Mouse (Mus musculus) frontal cortex, postnatal 36 days (tissue): ENCODE results near the gene Cdk5r1.
"Not testable (repeated sequence)": the region's sequence is repeated elsewhere in the genome, so short reads cannot be mapped to it uniquely, and the experiment has no call there.

Experiments used
- DNase-seq, 2 experiments: peaks; one replicate each; pipeline ENCODE4 v3.0.0; 2022; ENCODE audit warnings: low spot score in 2 of 2

Gene Cdk5r1

DNA sequence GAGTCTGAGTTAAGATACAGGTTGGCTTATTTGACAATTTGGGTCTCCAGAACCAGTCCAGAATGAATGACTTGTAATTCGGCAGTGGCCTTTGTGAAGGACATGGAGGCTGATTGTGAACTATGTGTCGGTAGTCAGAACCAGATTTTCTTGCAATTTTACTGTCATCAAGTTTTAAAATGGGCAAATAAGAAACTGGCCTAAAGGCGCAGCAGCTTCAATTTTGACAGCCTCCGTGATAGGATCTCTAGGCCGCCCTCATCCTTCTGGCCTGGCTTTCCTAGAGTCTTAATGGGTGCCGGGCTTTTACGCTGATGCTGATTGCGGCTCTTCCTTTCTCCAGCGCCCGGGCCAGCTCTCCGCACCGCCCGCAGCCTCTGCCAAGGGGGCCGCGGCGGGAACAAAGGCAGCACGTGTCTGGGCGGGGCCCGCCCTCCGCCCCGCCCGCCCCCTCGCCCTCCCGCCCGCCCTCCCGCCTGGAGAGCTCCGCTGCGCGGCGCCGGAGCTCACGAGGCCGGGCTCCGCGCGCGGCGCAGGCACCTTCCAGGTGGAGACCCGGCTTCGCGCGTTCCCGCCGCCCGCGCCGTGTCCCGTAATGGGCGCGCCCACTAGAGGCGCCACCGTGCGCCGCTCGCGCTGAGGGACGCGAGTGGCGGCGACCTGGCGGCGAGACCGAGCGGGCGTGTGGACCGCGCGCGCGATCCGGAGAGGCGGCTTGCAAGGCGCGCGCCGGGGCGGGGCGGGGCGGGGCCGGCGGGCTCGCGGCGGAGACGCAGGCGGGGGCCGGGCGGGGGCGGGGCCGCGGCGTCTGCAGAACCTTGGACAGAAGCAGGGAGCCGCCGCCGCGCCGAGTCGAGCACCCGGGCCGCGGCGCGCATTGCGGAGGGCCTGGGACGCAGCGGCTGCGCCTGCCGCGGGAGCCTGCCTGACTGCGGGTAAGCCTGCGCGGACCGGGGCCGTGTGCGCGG, at the start of gene Cdk5r1:
Cdk5r1 (plus strand) TSS at position 802 of the 968 bp plus-strand sequence.
- DNase-seq = peak; percentile 84 to 92

DNA sequence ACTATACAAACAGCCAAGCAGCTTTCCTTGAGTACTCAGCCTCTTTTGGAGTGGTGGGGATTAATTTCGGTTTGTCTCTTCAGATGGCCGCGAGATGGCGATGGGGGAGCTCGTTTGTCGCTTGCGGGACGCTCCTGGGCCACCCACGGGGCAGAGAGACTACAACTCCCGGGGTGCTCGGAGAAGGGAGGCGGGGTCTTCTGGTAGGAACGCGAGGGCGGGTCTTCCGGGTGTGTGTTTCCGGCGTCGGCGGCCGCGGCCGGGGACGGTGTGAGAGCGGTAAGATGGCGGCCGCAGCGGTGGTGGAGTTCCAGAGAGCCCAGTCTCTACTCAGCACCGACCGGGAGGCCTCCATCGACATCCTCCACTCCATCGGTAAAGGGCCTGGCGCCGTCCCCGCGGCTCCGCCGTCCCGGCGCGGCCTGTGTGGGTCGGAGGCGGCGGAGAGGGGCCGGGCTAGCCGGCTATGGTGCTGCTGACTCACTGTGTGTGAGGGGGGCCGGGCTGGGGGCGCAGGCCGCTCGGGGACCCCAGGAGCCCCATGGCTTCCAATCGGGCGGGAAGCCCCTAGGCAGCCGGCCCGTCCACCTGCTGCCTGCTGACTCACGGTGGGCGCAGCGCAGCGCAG, 48.3 kb upstream of the Cdk5r1 start, which contains the start of gene Psmd11:
Psmd11 (plus strand) TSS at position 235 of the 628 bp plus-strand sequence.
- peak; percentile 93 to 96 for DNase-seq

DNA sequence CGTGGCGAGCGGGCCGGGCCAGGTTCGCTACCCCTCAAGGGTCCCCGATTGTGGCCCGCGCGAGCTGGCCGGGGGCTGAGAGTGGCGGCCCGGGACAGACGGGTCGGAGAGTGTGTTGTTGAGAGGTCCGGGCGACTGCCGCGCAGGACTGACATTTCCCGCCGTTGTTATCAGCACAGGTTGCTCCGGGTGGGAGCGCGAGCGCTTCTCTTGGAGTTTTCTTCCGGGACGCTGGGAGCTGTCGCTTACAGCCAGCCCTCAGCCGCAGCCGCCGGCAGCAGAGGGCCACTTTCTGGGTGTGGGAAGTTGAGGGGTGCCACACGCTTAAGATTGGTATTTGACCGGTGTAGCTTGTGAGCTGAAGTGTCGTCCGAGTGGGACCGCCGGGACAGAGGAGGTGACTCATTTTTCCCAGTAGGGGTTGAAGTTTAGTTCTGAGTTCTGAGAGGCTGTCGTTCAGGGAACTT, 47.8 kb upstream of the Cdk5r1 start:
- no peak for DNase-seq

DNA sequence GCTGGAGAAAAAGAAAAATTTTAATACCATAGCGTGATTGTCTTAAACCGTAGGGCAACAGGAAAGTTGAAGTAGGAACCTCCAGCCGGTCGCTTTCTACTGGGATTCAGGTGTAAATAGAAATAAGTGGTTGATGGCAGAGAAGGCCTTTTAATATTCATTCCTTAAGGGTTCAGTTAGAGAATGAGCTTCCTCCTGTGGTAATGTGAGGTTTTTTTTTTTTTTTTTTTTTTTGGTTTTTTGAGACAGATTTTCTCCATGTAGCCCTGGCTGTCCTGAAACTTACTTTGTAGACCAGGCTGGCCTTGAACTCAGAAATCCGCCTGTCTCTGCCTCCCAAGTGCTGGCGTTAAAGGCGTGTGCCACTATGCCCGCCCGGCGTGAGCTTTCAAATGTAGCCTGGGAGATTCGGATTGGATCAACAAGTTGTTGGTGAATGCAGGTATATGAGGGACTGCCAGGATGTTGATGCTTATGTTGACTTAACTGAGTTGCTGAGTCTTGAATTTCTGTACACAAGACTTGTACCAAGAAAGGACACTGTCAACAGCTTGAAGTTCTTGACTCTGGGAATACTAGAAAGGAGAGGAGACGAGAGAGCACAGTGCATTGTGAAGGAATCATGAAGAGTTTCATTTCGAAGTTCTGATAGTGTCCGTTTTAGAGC, 47.2 kb upstream of the Cdk5r1 start:
- DNase-seq = no peak

DNA sequence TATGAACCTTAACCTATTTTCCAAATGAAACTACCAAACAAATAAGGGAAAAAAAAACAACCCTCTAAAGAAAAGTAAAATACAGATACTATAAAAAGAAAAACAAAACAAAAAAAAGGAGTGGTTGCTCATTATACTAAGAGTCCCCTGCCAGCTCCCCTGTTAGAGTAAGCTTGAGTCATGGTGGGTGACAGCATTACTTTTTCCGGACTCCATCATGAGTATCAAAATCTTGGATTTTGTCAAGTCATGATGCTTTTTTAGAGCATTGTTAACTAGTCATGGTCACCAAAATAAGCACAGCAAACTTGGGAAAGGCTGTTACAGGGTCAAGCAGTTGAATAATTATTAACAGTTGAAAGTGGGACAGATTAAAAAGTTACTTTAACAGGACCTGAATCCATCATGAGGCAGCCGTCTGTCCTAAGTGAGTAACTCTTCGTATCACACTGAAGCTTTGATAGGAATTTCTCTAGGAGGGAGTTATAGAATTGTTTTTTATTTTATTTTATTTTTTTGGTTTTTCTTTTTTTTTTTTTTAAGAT, 46.4 kb upstream of the Cdk5r1 start:
- no peak for DNase-seq

DNA sequence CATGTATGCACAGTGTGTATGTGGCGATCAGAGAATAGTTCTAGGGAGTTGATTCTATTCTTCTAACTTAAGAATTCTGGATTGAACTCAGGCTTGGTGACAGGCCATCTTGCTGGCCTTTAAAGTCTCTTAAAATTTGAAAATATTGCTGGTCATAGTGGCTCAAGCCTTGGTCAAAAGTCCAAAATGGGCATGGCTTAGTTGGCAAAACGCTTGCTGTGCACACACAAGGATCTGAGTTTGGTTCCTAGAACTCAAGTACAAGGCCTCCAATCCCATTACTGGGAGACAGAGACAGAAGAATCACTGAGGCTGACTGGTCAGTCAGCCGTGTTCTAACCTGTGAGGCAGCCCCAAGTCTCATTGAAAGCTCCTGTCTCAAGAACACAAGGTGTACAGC, 29.9 kb upstream of the Cdk5r1 start:
- no peak for DNase-seq

DNA sequence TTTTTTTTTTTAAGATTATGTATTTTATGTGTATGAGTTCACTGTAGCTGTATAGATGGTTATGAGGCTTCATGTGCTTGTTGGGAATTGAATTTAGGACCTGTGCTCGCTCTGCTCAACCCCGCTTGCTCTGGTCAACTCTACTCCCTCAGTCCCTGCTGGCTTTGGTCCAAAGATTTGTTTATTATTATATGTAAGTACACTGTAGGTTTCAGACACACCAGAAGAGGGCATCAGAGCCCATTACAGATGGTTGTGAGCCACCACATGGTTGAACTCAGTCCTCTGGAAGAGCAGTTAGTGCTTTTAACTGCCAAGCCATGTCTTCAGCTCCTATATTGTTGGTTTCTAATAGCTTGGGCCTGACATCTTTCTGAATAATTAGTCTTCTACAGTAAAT, 27.0 kb upstream of the Cdk5r1 start:
- no peak for DNase-seq

DNA sequence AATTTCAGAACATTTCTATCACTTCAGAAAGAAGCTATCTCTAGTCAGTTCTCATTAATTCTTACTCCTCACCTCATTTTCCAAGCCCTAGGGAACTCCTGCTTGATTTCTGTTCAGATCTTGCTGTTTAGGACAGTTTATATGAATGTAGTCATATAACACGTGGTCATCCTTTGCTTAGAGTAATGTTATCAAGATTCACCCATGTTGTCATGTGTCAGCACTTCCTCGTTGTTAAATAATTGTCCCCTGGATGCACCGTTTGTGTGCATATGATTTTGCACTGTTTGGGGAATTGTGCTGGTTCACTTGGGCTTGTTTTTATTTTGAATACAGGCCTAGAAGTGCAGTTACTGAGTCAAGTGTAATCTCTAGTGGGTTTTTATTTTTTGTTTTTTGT, 24.6 kb upstream of the Cdk5r1 start:
- no peak for DNase-seq

DNA sequence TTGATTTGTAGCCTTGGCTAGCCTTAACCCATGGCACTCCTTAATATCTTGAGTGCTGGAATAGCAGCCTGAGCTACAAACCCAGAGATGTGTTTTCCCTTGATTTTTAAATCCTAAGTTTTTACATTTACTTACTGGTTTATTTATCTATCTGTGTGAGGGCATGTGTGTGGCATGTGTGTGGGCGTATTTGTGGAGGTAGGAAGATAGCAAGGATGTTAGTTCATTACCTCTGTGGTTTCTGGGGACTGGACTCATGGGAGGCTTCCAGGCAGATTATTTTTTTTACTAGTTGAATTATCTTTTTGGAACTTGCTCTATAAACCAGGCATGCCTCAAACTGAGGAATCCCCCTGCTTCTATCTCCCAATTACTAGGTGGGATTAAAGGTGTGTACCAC, 23.6 kb upstream of the Cdk5r1 start:
- DNase-seq = no peak

DNA sequence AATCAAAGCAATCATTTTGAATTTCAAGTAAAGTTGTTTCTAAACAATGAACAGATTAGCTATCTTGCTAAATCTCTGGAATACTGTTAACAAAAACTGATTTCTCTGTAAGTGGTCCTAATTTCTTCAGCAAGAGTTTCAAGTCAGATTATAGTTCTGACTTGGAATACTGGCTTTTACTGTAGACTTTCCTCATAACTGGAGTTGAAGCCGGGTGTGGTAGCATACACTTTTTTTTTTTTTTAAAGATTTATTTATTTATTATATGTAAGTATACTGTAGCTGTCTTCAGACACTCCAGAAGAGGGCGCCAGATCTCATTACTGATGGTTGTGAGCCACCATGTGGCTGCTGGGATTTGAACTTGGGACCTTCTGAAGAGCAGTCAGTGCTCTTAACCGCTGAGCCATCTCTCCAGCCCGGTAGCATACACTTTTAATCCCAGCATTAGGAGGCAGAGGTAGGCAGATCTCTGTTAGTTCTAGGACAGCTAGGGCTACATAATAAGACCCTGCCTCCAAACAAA, 13.2 kb upstream of the Cdk5r1 start:
- DNase-seq = not testable (repeated sequence)

DNA sequence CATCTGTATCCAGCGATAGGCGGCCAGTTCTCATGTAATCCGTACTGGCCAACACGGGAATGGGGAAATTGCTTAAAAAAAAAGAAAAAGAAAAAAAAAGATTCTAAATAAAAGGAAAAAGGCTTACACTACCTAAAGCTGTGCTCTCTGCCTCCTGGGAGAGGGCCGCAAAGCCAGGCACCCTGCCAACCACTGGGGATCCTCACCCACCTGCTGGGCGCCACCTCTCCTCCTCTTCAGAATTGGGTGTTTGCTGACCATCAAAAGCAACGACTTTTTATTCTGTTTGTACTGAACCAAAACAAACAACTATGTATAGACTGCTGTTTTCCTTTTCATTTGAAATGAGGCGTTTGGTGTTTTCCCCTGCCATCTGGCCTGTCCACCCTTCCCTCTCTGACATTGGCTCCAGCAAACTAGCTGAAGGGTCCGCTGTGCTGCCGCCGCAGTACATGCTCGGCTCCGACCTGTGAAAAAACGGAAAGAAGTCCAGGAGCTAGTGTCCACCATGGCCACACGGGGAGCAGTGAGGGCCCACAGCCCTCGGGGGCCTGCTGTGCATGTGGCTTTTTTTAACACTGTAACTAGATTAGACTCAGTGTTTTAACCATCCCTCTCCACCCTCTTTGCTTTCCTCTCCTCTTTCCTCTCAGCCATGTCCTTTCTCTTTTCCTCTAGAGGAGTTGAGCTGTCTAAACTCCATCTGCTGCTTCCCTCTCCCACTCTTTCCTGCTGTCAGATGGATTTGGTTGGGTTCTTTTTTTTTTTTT, 4.8 kb upstream of the Cdk5r1 start:
- peak in 1 of 2 experiments; percentile 28 for DNase-seq

DNA sequence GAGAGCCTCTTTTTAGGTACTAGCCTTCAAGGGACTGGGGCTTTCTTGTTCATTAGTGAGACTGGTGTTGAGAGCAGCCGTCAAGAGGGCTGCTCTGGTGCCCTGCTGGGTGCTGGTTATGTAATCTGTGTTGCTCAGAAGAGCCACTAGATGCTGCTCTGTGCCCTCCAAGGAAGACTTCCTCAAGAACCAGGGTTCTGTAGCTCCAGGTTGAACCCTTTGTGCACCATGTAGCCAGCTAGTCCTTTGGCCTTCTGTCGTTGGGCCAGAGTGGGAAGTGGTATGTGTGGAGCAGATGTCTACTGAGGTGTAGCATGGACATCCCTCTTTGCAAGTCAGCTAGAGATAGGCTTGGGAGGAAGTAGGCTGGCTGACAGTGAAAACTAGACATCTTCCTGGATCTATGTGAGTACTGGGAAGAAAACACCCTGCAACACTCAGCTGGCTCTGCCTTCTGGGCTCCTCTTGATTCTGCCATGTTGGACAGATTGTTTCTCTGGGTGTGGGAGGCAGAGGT, 2.6 kb upstream of the Cdk5r1 start:
- peak in 1 of 2 experiments; percentile 51 for DNase-seq

DNA sequence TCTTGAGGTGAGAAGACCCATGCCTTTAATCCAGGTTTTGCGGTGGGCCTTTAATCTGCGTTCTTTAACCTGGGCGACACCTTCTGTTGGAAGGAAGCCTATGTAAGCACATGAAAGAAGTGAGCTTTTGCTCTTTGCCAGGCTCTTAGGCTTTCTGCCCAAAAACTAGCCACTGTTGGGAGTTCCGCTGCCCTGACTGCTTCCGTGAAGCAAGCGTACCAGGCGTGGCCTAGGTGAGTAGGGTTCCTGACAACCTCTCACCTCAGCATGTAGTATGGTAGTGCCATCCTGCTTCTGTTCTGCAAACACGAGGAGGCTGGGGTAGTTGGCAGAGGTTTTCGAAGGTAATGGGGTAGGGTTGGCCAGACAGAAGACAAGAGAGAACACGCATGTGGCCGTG, 2.0 kb upstream of the Cdk5r1 start:
- DNase-seq = no peak

DNA sequence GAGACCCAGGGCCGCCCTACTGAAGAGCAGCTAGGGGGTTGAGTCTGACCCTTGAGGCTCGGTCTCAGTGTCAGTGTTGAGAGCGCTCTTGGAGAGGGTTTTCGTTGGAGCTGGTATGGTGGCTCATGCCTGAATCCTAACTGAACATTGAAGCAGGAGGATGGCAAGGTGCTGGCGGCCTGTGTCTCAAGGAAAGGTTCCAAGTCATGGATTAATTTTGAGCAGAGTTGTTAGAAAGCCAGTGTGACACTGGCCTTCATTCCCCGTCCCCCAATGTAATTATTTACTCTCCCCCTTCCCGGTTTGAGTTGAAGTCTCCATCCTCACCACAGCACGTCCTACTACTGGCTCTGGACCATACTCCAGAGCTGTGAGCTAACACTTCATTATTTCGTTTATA, 1.3 kb upstream of the Cdk5r1 start:
- DNase-seq = no peak

DNA sequence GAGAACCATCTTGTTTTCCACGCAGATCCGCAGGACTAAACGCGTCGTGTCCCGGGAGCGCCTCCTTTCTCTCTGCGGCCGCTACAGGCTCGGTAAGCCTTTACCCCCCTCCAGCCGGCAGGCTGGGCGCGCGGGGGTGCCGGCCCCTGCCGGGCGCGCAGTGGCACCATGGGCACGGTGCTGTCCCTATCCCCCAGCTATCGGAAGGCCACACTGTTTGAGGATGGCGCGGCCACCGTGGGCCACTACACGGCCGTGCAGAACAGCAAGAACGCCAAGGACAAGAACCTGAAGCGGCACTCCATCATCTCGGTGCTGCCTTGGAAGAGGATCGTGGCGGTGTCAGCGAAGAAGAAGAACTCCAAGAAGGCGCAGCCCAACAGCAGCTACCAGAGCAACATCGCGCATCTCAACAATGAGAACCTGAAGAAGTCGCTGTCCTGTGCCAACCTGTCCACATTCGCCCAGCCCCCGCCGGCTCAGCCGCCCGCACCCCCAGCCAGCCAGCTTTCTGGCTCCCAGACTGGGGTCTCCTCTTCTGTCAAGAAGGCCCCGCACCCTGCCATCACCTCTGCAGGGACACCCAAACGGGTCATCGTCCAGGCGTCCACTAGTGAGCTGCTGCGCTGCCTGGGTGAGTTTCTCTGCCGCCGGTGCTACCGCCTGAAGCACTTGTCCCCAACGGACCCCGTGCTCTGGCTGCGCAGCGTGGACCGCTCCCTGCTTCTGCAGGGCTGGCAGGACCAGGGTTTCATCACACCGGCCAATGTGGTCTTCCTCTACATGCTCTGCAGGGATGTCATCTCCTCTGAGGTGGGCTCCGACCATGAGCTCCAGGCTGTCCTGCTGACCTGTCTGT, 747 bp downstream of the Cdk5r1 start:
- DNase-seq = no peak

DNA sequence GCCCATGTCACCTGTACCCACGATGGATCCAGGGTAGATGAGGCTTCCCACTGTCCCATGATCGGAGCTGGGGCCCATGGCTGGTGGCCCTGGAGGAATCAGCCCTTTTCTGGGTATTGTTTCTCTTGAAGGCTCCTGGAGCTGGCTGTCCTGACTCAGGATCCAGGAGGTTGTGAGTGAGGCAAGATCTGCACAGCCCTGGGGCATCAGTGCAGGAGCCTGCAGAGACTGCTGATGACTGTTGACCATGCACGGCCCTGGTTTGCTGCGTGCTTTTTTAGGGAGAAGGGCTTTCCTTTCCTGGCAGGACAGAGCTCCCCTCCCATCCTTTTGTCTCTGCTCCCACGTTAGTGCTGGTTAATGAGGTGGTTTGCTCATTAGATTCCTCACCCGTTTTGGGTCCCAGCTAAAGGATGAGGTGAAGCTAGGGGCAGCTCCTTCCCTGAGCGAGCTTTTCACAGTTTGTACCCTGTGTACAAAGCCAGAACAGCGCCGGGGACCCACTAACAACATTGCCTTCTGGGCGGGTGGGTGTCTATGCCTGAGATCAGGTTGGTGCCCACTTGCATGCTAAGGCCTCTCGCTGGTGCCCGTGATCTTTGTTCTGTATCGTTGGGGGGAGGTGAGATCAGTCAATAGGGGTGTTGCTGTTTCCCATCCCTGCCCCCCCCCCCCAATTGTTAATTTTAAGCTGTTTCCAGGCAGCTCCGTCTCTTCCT, 2.0 kb downstream of the Cdk5r1 start:
- no peak for DNase-seq

DNA sequence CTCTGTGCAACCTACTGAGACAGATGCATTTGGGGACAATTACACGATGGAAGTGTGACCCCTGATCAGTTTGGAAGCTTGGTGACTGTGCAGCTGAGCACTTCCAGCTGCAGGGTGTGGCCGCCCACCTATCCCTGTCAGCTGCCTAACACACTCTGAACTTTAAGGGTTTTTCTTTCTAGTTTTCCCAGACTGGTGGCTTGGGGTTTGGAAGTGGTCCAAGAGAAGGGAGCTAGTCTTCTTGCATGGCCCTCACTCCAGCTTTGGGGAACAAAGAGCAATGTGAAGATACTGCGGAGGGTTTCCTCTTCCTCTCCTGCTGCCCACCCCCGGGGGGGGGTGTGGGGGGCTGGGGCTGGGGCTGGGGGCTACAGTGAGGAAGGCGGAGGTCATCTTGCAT, 2.6 kb downstream of the Cdk5r1 start:
- DNase-seq = no peak

DNA sequence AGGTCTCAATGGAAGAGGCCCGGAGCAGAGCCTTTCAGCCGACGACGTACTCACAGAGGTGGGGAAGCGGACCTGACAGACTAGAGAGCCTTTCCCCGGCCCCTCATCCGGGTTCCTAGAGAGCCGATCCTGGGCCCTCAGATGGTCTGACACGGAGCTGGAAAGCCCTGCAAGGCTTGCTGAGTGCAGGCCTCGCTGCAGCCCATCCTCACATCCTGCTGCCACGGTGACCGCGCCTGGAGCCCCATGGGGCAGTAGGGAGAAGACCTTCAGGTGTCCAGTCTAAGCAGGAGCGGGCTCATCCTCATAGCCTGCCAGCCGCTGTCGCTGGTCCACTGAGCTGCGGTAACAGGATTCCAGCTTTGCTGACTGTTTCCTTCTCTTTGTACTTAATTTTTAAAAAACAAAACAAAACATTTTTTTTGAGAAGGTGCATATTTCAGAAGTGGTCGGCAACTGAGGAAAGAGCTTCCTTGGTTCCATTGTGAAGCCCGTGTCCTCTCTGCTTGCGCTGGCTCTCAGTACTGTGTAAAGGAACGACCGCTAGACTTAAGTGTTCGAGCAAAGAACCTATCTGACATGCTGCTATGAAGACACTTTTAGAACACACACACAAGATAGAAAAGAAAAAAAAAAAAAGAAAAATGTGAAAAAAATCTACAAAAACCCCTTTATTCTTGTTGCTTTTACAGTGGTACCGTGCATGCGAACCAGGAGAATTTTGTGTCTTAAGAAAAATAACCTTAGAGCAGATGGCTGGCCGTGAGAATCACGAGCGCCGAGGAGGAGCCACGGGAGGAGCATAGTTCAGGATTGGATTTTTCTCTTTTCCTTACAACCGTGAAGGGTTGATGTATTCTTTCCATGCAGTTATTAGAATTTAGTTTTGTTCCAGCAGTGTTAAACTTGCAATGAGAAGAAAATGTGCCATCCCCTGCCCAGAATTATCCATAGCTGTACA, 3.4 kb downstream of the Cdk5r1 start:
- no peak for DNase-seq
